Mouse (Mus musculus): ENCODE measurements around the gene Knop1. TPM values are rescaled to one million over a fixed set of nuclear protein-coding genes. Genes with fewer than 3 reads are reported as not detected.

Gene Knop1
- polyA plus RNA-seq, 1 experiment: 11.6 TPM

- TF ChIP-seq GATA1 (IDR thresholded peaks at IDR 0.05; ENCODE audit: low read length): no peak
Observed at GRCm38 (mm10) chr7:118819666-118820065, 36.4 kb downstream of the Knop1 start.

GRCm38 (mm10) chr7:118817741-118818140, 38.3 kb downstream of the Knop1 start:
- no peak for TF ChIP-seq GATA1 (IDR thresholded peaks at IDR 0.05; ENCODE audit: low read length)

GRCm38 (mm10) chr7:118816275-118816674, 39.8 kb downstream of the Knop1 start:
- no peak for TF ChIP-seq GATA1 (IDR thresholded peaks at IDR 0.05; ENCODE audit: low read length)

GRCm38 (mm10) chr7:118813592-118813991, 42.5 kb downstream of the Knop1 start:
- no peak for TF ChIP-seq GATA1 (IDR thresholded peaks at IDR 0.05; ENCODE audit: low read length)

GRCm38 (mm10) chr7:118811407-118812106, 44.5 kb downstream of the Knop1 start:
- no peak for TF ChIP-seq GATA1 (IDR thresholded peaks at IDR 0.05; ENCODE audit: low read length)

GRCm38 (mm10) chr7:118807899-118808298, 48.2 kb downstream of the Knop1 start:
- TF ChIP-seq GATA1 (IDR thresholded peaks at IDR 0.05; ENCODE audit: low read length): no peak

GRCm38 (mm10) chr7:118806631-118807411, 49.2 kb downstream of the Knop1 start:
- no peak for TF ChIP-seq GATA1 (IDR thresholded peaks at IDR 0.05; ENCODE audit: low read length)

- TF ChIP-seq GATA1 (IDR thresholded peaks at IDR 0.05; ENCODE audit: low read length): no peak
Observed at GRCm38 (mm10) chr7:118803425-118803824, 52.6 kb downstream of the Knop1 start.

- TF ChIP-seq GATA1 (IDR thresholded peaks at IDR 0.05; ENCODE audit: low read length): no peak
Observed at GRCm38 (mm10) chr7:118801791-118802190, 54.3 kb downstream of the Knop1 start.

- no peak for TF ChIP-seq GATA1 (IDR thresholded peaks at IDR 0.05; ENCODE audit: low read length)
Observed at GRCm38 (mm10) chr7:118800112-118800734, 55.8 kb downstream of the Knop1 start.

GRCm38 (mm10) chr7:118798105-118798570, 57.9 kb downstream of the Knop1 start:
- TF ChIP-seq GATA1 (IDR thresholded peaks at IDR 0.05; ENCODE audit: low read length): no peak

- TF ChIP-seq GATA1 (IDR thresholded peaks at IDR 0.05; ENCODE audit: low read length): no peak
Observed at GRCm38 (mm10) chr7:118797600-118797999, 58.5 kb downstream of the Knop1 start.

GRCm38 (mm10) chr7:118796838-118797237, 59.2 kb downstream of the Knop1 start:
- TF ChIP-seq GATA1 (IDR thresholded peaks at IDR 0.05; ENCODE audit: low read length): no peak

- TF ChIP-seq GATA1 (IDR thresholded peaks at IDR 0.05; ENCODE audit: low read length): no peak
Observed at GRCm38 (mm10) chr7:118795779-118796178, 60.3 kb downstream of the Knop1 start.

- TF ChIP-seq GATA1 (IDR thresholded peaks at IDR 0.05; ENCODE audit: low read length): no peak
Observed at GRCm38 (mm10) chr7:118793899-118794298, 62.2 kb downstream of the Knop1 start.

Other genes starting within 250 kb of the Knop1 start
- 25.4 and 35.9 TPM in 2 replicates for gene Gde1, start 150.5 kb downstream of the Knop1 start, polyA plus RNA-seq (2012)
- gene Ccp110, start 143.7 kb downstream of the Knop1 start, polyA plus RNA-seq (2012): 1.0 and 1.2 TPM in 2 replicates
- 8.0 and 21.0 TPM in 2 replicates for gene Vps35l, start 116.0 kb downstream of the Knop1 start, polyA plus RNA-seq (2012)
- 0.11 and 0.29 TPM in 2 replicates for gene Iqck, start 502 bp downstream of the Knop1 start, polyA plus RNA-seq (2012)
- gene Gprc5b, start 139.0 kb upstream of the Knop1 start, polyA plus RNA-seq (2012): not detected in 2 replicates